Mouse (Mus musculus) bone marrow macrophage, adult 2 months (primary cell): ENCODE data around the gene Abcc10. TPM values are rescaled to one million over a fixed set of nuclear protein-coding genes. Genes with fewer than 3 reads are reported as not detected.

Source experiments
- H3K27ac ChIP-seq: 2 replicates; pipeline ENCODE4 v1.5.1; 2012; ENCODE audit warnings: low read depth, low read length; ENCODE audit not compliant: insufficient read depth
- H3K4me1 ChIP-seq: 2 replicates; pipeline ENCODE4 v1.6.1; 2012; ENCODE audit warnings: low read length; ENCODE audit not compliant: control insufficient read depth, insufficient read depth
- H3K4me3 ChIP-seq: 2 replicates; pipeline ENCODE4 v1.5.1; 2012; ENCODE audit warnings: mild to moderate bottlenecking, low read length, moderate library complexity; ENCODE audit not compliant: insufficient read depth
- CTCF ChIP-seq: IDR thresholded peaks from 2 replicates; pipeline ENCODE4 v1.5.1; 2012; ENCODE audit warnings: low read depth, mild to moderate bottlenecking, low read length, moderate library complexity
- POLR2A ChIP-seq: IDR thresholded peaks from 2 replicates; pipeline ENCODE4 v1.6.1; 2012; ENCODE audit warnings: mild to moderate bottlenecking, low read depth, low read length, borderline replicate concordance
- polyA plus RNA-seq: library from polyadenylated mRNA; stranded (reverse); fragments of >200 nt; gene quantifications from 2 replicates; pipeline ENCODE4 v1.2.4, GENCODE M21; 2012; ENCODE audit not compliant: missing spikeins, insufficient read depth, insufficient read length

Gene Abcc10
- polyA plus RNA-seq, 1 experiment: 5.4 TPM

DNA sequence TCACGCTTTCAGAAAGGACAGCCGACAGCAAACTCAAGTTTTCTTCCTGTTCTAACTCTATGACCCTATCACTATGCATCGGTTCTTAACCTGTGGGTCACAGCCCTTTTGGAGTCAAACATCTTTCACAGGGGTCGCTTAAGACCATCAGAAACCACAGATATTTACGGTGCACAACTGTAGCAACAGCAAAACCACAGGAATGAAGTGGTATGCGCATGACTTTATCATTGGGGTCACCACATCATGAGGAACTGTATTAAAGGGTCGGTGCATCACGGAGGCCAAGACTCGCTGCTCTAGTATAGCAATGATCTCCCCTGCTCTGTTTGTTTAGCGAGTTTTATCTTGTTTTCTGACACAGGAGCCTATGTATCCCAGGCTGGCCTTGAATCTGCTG, 12.3 kb downstream of the Abcc10 start:
- no peak overlapping the region for H3K4me3 ChIP-seq
- no peak overlapping the region for H3K27ac ChIP-seq

GRCm38 (mm10) chr17:46313135-46313715, 14.9 kb downstream of the Abcc10 start:
- Histone ChIP-seq H3K27ac (no peak overlapping the region), H3K4me3 (no peak overlapping the region), H3K4me1 (no peaks in the 10 kb centered on the region)
- TF ChIP-seq CTCF (no peak), POLR2A (no peak)

More for the DNA sequence above, 12.3 kb downstream of the Abcc10 start:
- TF ChIP-seq CTCF (no peak), POLR2A (no peak)
- no peaks in the 10 kb centered on the region for H3K4me1 ChIP-seq

DNA sequence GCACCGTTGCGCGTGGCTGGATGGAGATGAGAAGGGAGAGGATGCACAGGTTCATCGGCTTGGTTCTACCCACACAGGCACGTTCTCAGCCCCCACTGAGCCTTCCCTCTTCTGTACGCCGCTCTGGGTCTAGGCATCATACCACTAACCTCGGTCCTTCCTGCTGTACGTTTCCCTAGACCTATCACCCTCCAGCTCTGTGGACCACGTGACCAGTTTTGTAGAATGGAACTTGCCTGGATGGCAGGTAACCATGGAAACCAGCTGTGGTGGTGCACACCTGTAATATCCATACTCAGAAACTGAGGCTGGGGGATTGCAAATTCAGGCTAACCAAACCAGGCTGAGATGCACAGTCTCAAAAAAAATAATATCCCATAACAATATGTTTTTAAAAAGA, 17.6 kb downstream of the Abcc10 start:
- no peak for TF ChIP-seq CTCF
- no peak for TF ChIP-seq POLR2A

GRCm38 (mm10) chr17:46309835-46310234, 18.3 kb downstream of the Abcc10 start:
- no peak overlapping the region for H3K27ac ChIP-seq
- H3K4me3 ChIP-seq: no peak overlapping the region
- H3K4me1 ChIP-seq: no peaks in the 10 kb centered on the region
- TF ChIP-seq CTCF: no peak
- TF ChIP-seq POLR2A: no peak

More for the DNA sequence above, 17.6 kb downstream of the Abcc10 start:
- Histone ChIP-seq H3K4me1 (no peaks in the 10 kb centered on the region), H3K4me3 (no peak overlapping the region), H3K27ac (no peak overlapping the region)

DNA sequence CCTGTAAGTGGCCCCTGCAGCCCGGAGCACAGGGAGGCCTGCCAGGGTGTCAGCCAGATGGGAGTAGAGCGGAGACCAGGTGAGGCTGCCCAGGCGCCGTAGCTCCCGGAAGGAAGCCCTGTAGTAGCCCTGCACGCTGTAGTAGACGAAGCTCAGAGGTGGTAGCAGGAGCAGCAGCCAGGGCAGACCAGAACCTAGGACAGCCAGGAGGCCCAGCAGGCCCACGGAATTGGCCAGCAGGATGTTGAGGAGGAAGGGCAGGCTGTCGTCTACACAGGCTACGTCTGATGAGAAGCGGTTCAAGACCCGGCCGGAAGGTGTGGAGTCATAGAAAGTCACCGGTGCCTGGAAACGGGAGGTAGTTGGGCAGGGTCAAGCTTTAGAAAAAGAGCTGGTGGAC, 21.2 kb downstream of the Abcc10 start:
- TF ChIP-seq CTCF: no peak
- TF ChIP-seq POLR2A: no peak

GRCm38 (mm10) chr17:46304184-46304583, 24.0 kb downstream of the Abcc10 start:
- no peaks in the 10 kb centered on the region for H3K4me1 ChIP-seq
- H3K27ac ChIP-seq: no peak overlapping the region
- TF ChIP-seq POLR2A (no peak), CTCF (no peak)
- no peak overlapping the region for H3K4me3 ChIP-seq

More for the DNA sequence above, 21.2 kb downstream of the Abcc10 start:
- H3K4me3 ChIP-seq: no peak overlapping the region
- no peak overlapping the region for H3K27ac ChIP-seq
- no peaks in the 10 kb centered on the region for H3K4me1 ChIP-seq

DNA sequence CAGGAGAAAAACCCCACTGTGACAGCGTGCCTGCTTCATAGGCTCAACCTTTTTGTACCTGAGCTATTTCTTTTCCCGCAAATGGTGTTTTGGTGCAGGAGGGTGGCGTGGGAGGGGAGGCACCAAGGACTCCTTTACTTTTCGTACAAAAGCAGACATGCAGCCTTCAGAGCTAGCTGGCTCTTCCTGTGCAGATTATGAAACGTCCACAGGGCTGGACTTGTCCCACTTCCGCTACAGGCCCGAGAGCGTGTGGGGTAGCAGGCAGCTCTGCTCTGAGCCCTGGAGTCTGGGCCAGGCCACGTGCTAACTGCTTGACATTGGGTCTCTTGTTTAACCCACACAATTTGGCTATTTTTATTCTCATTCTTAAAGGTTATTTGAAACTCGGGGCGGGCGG, 26.3 kb downstream of the Abcc10 start:
- Histone ChIP-seq H3K4me3 (no peak overlapping the region), H3K4me1 (peaks cover 4% of the 10 kb centered on the region), H3K27ac (no peak overlapping the region)
- no peak for TF ChIP-seq POLR2A
- TF ChIP-seq CTCF: no peak

GRCm38 (mm10) chr17:46298220-46298913, 29.8 kb downstream of the Abcc10 start:
- H3K4me1 ChIP-seq: peaks cover 4% of the 10 kb centered on the region
- H3K4me3 ChIP-seq: peak overlapping the region; percentile 39
- TF ChIP-seq CTCF (peak; percentile 55), POLR2A (no peak)
- H3K27ac ChIP-seq: no peak overlapping the region

- Histone ChIP-seq H3K4me1 (peaks cover 4% of the 10 kb centered on the region), H3K4me3 (peak within 1 kb of the TSS; percentile 39), H3K27ac (no peak within 1 kb of the TSS)
- TF ChIP-seq POLR2A (no peak), CTCF (no peak)
Observed at GRCm38 (mm10) chr17:46297364-46298219, 30.6 kb downstream of the Abcc10 start, which contains the start of gene Dlk2. Gene Dlk2, plus strand, starts transcription at chr17:46297421.
